Mouse (Mus musculus): ENCODE measurements around the gene Fntb. TPM values are rescaled to one million over a fixed set of nuclear protein-coding genes. Genes with fewer than 3 reads are reported as not detected.
A peak's percentile ranks its signal among the peaks of the same experiment; 100 is the strongest.

Fntb gene
- polyA plus RNA-seq, 1 experiment from 2014 or later, result 24.4 TPM

DNA sequence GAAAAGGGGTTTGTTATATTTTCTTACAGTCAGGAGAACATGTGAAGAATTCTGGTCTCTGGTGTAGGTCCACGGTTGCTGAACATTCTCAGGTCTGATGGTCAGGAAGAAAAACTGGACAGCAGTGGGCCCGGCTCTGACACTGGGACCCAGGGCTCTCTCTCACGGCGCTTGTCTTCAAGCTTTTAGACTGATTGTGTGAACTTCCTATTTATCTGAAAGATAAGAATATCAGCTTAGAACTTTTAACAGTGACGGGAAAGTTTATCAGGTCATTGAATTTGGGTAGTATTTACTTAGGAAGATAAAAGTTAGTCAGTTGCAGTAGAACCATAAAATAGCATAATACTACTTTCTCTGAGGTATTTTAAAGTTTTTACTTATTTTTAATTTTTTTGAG lies 11.5 kb downstream of the Fntb start:
- DNase-seq (ENCODE audit: low spot score) (no peak), ATAC-seq (replicated peaks; ENCODE audit: low FRiP score, low read depth) (no peak)
- H3K4me2 ChIP-seq (ENCODE audit: low read length), result no peak overlapping the region
- H3K9ac ChIP-seq (ENCODE audit: low read depth, low read length), result no peak overlapping the region
- H3K27me3 ChIP-seq (ENCODE audit: insufficient read depth, low read length), result no peaks in the 10 kb centered on the region
- 83% methylated on average over 5 of the region's 5 CpGs for WGBS
- no peaks in the 10 kb centered on the region for H3K36me3 ChIP-seq (ENCODE audit: insufficient read depth, low read length)
- no peaks in the 10 kb centered on the region for H3K4me1 ChIP-seq (replicated peaks; ENCODE audit: insufficient read depth, low read length)
- TF ChIP-seq CTCF (IDR thresholded peaks at IDR 0.05; ENCODE audit: low read depth), result no peak
- H3K27ac ChIP-seq, result no peak overlapping the region
- H3K4me3 ChIP-seq (replicated peaks; ENCODE audit: low read depth, low read length), result no peak overlapping the region
- no peaks in the 10 kb centered on the region for H3K9me3 ChIP-seq (replicated peaks; ENCODE audit: low read length)

DNA sequence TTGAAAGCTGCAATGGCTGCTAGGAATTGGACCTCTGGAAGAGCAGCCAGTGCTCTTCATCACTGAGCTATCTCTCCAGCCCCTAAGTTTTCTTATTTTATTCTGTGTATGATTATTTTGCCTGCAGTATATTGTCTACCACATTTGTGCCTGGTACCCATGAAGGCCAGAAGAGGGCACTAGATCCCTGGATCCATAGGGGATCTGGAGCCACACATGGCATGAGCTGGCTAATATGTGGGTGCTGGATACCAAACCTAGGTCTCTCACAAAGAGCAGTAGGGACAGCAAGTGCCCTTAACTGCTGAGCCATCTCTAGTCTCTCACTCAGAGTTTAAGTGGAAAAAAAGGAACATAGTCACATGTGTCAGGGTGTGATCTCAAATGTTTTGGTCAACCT lies 12.5 kb downstream of the Fntb start:
- Histone ChIP-seq H3K4me3 (replicated peaks; ENCODE audit: low read depth, low read length) (no peak overlapping the region), H3K27ac (no peak overlapping the region), H3K4me2 (ENCODE audit: low read length) (no peak overlapping the region), H3K9me3 (replicated peaks; ENCODE audit: low read length) (no peaks in the 10 kb centered on the region), H3K9ac (ENCODE audit: low read depth, low read length) (no peak overlapping the region), H3K4me1 (replicated peaks; ENCODE audit: insufficient read depth, low read length) (no peaks in the 10 kb centered on the region), H3K36me3 (ENCODE audit: insufficient read depth, low read length) (no peaks in the 10 kb centered on the region), H3K27me3 (ENCODE audit: insufficient read depth, low read length) (no peaks in the 10 kb centered on the region)
- TF ChIP-seq CTCF (IDR thresholded peaks at IDR 0.05; ENCODE audit: low read depth), result peak; percentile 28; the same call in 1 of the 2 replicates
- no peak for DNase-seq (ENCODE audit: low spot score)
- no peak for ATAC-seq (replicated peaks; ENCODE audit: low FRiP score, low read depth)

DNA sequence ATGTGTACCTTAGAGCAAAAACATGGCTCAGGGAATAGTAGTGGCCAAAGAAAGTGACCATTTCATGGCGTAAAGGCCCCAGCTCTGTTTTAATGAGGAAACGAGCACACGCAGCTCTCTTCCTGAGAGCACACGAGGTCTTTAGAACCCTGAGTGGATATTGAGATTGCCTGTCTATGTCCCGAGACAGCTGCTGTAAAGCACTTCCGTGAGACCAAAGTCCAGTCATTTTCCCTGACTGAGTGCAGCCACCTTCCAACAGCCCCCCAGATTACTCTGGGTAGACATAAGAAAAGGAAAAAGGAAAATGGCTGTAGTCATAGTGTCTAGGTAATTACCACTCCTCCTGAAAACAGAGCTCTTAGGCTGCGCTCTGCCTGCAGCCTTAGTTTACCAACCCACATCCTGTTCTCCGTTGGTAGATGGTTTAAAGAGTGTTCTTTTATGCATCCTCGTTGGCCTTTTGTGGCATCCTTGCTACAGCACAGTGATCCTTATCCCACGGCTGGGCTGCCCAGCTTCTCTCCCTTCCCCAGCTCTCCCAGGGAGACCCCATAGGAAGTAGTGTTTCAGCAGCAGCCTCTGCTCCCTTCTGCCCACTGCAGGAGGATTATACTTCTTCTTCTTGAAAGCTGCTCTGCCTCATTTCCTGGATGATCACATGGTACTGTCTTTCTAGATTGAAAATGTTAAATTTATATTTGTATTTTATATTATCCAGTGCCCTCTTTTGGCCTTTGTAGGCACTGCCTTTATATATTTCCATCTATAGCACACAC lies 13.1 kb downstream of the Fntb start:
- WGBS, result 87% methylated on average over 10 of the region's 10 CpGs
- Histone ChIP-seq H3K27ac (no peak overlapping the region), H3K4me2 (ENCODE audit: low read length) (no peak overlapping the region), H3K36me3 (ENCODE audit: insufficient read depth, low read length) (no peaks in the 10 kb centered on the region), H3K4me1 (replicated peaks; ENCODE audit: insufficient read depth, low read length) (no peaks in the 10 kb centered on the region), H3K9ac (ENCODE audit: low read depth, low read length) (no peak overlapping the region), H3K4me3 (replicated peaks; ENCODE audit: low read depth, low read length) (no peak overlapping the region), H3K9me3 (replicated peaks; ENCODE audit: low read length) (no peaks in the 10 kb centered on the region), H3K27me3 (ENCODE audit: insufficient read depth, low read length) (no peaks in the 10 kb centered on the region)
- TF ChIP-seq CTCF (IDR thresholded peaks at IDR 0.05; ENCODE audit: low read depth), result no peak
- DNase-seq (ENCODE audit: low spot score) (no peak), ATAC-seq (replicated peaks; ENCODE audit: low FRiP score, low read depth) (no peak)

DNA sequence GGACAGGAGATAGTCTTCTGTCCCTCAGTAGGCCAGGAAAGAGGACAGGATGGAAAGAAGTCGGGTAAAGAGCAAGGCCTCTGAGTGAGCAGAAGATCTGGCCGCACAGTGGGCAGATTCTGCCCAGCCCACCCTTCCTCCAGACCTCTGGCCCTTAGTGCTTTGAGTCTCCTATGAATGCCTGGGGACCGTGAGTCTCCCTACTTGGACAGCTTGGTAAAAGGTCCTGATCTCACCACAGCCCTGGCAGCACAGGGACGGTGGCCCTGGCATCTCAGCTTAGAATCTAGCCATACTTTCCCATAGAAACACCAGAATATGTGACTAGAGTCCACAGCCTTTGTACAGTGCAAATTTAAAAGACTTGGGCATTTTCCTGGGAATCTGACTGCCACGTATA lies 14.6 kb downstream of the Fntb start:
- no peak for ATAC-seq (replicated peaks; ENCODE audit: low FRiP score, low read depth)
- H3K4me1 ChIP-seq (replicated peaks; ENCODE audit: insufficient read depth, low read length), result no peaks in the 10 kb centered on the region
- no peak overlapping the region for H3K9ac ChIP-seq (ENCODE audit: low read depth, low read length)
- WGBS, result 88% methylated on average over 5 of the region's 5 CpGs
- no peak for TF ChIP-seq CTCF (IDR thresholded peaks at IDR 0.05; ENCODE audit: low read depth)
- no peak for DNase-seq (ENCODE audit: low spot score)
- no peaks in the 10 kb centered on the region for H3K27me3 ChIP-seq (ENCODE audit: insufficient read depth, low read length)
- H3K27ac ChIP-seq, result no peak overlapping the region
- no peaks in the 10 kb centered on the region for H3K9me3 ChIP-seq (replicated peaks; ENCODE audit: low read length)
- H3K4me3 ChIP-seq (replicated peaks; ENCODE audit: low read depth, low read length), result no peak overlapping the region
- H3K4me2 ChIP-seq (ENCODE audit: low read length), result no peak overlapping the region
- no peaks in the 10 kb centered on the region for H3K36me3 ChIP-seq (ENCODE audit: insufficient read depth, low read length)

DNA sequence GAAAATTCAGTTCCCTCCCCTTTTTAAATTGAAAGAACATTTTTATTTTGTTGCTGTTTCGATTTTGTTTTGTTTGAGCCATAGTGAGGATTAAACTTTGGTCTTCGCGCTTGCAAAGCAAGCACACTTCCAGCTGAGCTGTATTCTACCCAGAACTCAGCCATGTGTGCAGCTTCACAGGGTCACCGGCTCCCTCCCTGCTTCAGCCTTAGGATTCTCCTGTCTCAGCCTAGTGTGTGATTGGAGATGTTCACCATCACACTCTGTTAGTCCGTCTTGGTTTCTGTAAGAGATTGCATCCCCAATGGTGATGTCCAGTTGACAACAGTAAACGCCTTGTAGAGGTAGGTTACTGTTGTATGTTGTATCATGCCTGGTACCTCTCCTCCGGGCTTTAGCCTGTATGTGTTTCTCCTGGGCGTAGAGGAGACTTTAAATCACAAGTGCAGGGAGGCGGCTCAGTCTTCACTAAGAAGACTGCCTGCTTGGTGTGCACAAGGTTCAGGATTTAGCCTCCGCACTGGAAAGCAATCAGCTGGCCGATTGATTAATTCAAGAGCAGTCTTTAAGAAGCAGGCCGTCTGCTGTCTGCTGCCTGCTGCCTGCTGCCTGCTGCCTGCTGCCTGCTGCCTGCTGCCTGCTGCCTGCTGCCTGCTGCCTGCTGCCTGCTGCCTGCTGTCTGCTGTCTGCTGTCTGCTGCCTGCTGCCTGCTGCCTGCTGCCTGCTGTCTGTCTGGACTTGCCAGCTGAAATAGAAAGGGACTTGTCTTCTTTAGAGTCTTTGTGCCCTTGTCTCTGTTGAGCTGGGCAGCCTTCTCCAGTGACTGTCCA lies 15.5 kb downstream of the Fntb start:
- Histone ChIP-seq H3K4me3 (replicated peaks; ENCODE audit: low read depth, low read length) (no peak overlapping the region), H3K9me3 (replicated peaks; ENCODE audit: low read length) (no peaks in the 10 kb centered on the region), H3K27me3 (ENCODE audit: insufficient read depth, low read length) (no peaks in the 10 kb centered on the region), H3K27ac (no peak overlapping the region), H3K4me1 (replicated peaks; ENCODE audit: insufficient read depth, low read length) (no peaks in the 10 kb centered on the region), H3K9ac (ENCODE audit: low read depth, low read length) (no peak overlapping the region), H3K36me3 (ENCODE audit: insufficient read depth, low read length) (no peaks in the 10 kb centered on the region), H3K4me2 (ENCODE audit: low read length) (no peak overlapping the region)
- 84% methylated on average over 12 of the region's 12 CpGs for WGBS
- ATAC-seq (replicated peaks; ENCODE audit: low FRiP score, low read depth) (no peak), DNase-seq (ENCODE audit: low spot score) (no peak)
- TF ChIP-seq CTCF (IDR thresholded peaks at IDR 0.05; ENCODE audit: low read depth), result no peak

DNA sequence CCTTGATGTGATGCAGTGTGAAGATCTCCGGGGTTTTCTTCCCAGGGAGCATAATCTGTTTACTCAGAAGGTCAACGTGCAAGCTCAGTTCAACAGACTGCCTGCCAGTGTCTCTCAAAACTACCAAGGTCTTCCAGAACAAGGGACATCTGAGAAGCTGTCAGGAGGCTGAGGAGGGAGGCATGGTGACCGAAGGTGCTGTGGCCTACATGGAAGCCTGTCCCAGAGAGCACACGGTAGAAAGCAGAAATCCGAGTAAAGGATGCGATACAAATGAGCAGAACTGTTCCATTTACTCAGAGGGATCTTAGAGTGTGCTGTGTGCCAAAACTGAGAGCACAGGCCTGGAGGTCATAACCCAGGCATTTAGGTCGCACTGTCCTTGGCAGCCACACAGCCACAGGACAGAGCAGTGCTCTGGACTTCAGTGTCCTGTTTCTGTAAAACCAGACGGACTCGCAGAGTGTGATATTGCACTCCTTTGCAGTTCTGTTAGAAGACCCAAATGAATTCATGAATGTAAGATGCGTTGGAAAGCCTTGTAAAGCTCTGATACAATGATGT lies 18.7 kb downstream of the Fntb start:
- Histone ChIP-seq H3K4me3 (replicated peaks; ENCODE audit: low read depth, low read length) (no peak overlapping the region), H3K27me3 (ENCODE audit: insufficient read depth, low read length) (no peaks in the 10 kb centered on the region), H3K36me3 (ENCODE audit: insufficient read depth, low read length) (no peaks in the 10 kb centered on the region), H3K9me3 (replicated peaks; ENCODE audit: low read length) (no peaks in the 10 kb centered on the region), H3K4me2 (ENCODE audit: low read length) (no peak overlapping the region), H3K27ac (no peak overlapping the region), H3K4me1 (replicated peaks; ENCODE audit: insufficient read depth, low read length) (no peaks in the 10 kb centered on the region), H3K9ac (ENCODE audit: low read depth, low read length) (no peak overlapping the region)
- ATAC-seq (replicated peaks; ENCODE audit: low FRiP score, low read depth) (no peak), DNase-seq (ENCODE audit: low spot score) (no peak)
- WGBS, result 58% methylated on average over 10 of the region's 10 CpGs
- no peak for TF ChIP-seq CTCF (IDR thresholded peaks at IDR 0.05; ENCODE audit: low read depth)

Data from kidney, postnatal 0 days (tissue).